Mouse (Mus musculus) midbrain, embryonic 12.5 days (tissue): ENCODE measurements at regions not wholly inside any gene's neighbourhood (a gene's known extent, or its start where the extent isn't known, plus 50 kb on each side); places are given as distances from the start of the nearest gene placed in this dataset.

Experiments used
- ATAC-seq: fragments of 200-750 bp; cut with Nextera tagmentation; 2 replicates; pipeline ENCODE4 v1.8.0; 2017; ENCODE audit warnings: low read depth, moderate TSS enrichment, moderate library complexity; ENCODE audit not compliant: low FRiP score
- H3K27ac ChIP-seq: fragments of 300-500 bp; sonication (generic); replicated peaks from 2 replicates; pipeline ENCODE4 v1.5.1; 2016; ENCODE audit warnings: mild to moderate bottlenecking
- H3K27me3 ChIP-seq: fragments of 300-500 bp; sonication (generic); 2 replicates; pipeline ENCODE4 v1.6.1; 2016; ENCODE audit warnings: mild to moderate bottlenecking
- H3K36me3 ChIP-seq: fragments of 300-500 bp; sonication (generic); 2 replicates; pipeline ENCODE4 v1.6.1; 2016
- H3K4me1 ChIP-seq: fragments of 300-500 bp; sonication (generic); 2 replicates; pipeline ENCODE4 v1.6.1; 2016
- H3K4me2 ChIP-seq: fragments of 300-500 bp; sonication (generic); replicated peaks from 2 replicates; pipeline ENCODE4 v1.6.1; 2016; ENCODE audit warnings: mild to moderate bottlenecking, moderate library complexity
- H3K4me3 ChIP-seq: fragments of 300-500 bp; sonication (generic); 2 replicates; pipeline ENCODE4 v1.5.1; 2016; ENCODE audit warnings: mild to moderate bottlenecking
- H3K9ac ChIP-seq: fragments of 300-500 bp; sonication (generic); replicated peaks from 2 replicates; pipeline ENCODE4 v1.6.1; 2016; ENCODE audit warnings: mild to moderate bottlenecking, moderate library complexity
- H3K9me3 ChIP-seq: fragments of 300-500 bp; sonication (generic); 2 replicates; pipeline ENCODE4 v1.6.1; 2016; ENCODE audit warnings: mild to moderate bottlenecking
- WGBS: fragments of 180-500 bp; shearing (Covaris S2); methylation state at CpG from one replicate; pipeline ENCODE4 v1.1.7; 2016; 5-methylcytosine and 5-hydroxymethylcytosine counted together

GRCm38 (mm10) chr7:68478044-68478443, 204.4 kb downstream of the Fam169b start:
- ATAC-seq, result no peak
- Histone ChIP-seq H3K4me2 (no peak overlapping the region), H3K4me3 (no peak overlapping the region), H3K27me3 (peaks cover 6% of the 10 kb centered on the region; the same call in 1 of the 2 replicates), H3K4me1 (no peaks in the 10 kb centered on the region), H3K36me3 (no peaks in the 10 kb centered on the region), H3K27ac (no peak overlapping the region), H3K9ac (no peak overlapping the region), H3K9me3 (no peaks in the 10 kb centered on the region)
- 57% methylated on average over 3 of the region's 3 CpGs for WGBS

DNA sequence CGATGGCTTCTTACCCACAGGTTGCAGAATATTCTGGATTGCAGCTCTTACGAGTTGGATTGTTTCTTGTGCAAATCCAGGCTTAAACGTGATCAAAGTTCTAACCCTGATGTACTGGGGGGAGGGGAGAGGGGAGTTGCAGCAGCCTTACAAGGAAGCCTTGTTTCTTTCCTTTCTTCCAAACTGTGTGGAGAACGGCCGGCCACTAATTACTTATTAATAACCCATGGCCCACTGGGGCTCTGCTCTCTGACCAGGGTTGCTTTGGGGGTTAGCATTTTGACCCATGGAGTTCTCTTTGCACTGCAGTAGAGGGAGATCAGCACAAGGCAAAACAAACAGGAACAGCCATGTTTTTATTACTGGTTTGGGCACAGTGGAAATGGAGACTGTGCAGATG, 199.2 kb downstream of the Fam169b start:
- Histone ChIP-seq H3K4me2 (no peak overlapping the region), H3K4me3 (no peak overlapping the region), H3K4me1 (no peaks in the 10 kb centered on the region), H3K9me3 (no peaks in the 10 kb centered on the region), H3K27ac (no peak overlapping the region), H3K9ac (no peak overlapping the region), H3K27me3 (no peaks in the 10 kb centered on the region), H3K36me3 (no peaks in the 10 kb centered on the region)
- ATAC-seq, result no peak
- WGBS, result 20% methylated on average over 5 of the region's 5 CpGs

DNA sequence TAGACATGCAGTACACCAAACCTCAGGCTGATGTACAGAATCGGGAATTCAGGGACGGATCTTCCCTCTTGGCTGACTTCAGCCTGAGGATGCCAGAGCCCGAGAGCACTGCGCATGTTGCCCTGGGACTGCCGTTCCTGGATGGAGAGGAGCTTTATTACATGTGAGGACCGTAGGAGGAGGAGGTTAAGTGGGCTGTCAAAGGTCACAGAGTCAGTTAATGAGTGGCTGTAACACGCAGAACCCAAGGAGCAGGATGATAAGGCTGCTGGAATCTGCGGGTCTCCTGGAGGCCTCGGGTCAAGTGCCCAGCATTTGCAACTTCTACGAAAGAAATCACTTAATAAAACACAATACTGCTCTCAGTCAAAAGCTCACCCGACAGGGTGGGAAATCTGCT, 197.3 kb downstream of the Fam169b start:
- ATAC-seq, result no peak
- no peak overlapping the region for H3K27ac ChIP-seq
- H3K9me3 ChIP-seq, result no peaks in the 10 kb centered on the region
- no peaks in the 10 kb centered on the region for H3K27me3 ChIP-seq
- no peak overlapping the region for H3K4me2 ChIP-seq
- no peak overlapping the region for H3K4me3 ChIP-seq
- 58% methylated on average over 11 of the region's 11 CpGs for WGBS
- H3K9ac ChIP-seq, result no peak overlapping the region
- no peaks in the 10 kb centered on the region for H3K4me1 ChIP-seq
- no peaks in the 10 kb centered on the region for H3K36me3 ChIP-seq

- Histone ChIP-seq H3K9ac (no peak overlapping the region), H3K27ac (no peak overlapping the region), H3K9me3 (no peaks in the 10 kb centered on the region), H3K4me3 (no peak overlapping the region), H3K4me1 (no peaks in the 10 kb centered on the region), H3K36me3 (no peaks in the 10 kb centered on the region), H3K4me2 (no peak overlapping the region), H3K27me3 (no peaks in the 10 kb centered on the region)
- WGBS, result 93% methylated on average over 5 of the region's 5 CpGs
- ATAC-seq, result no peak
Measured at GRCm38 (mm10) chr7:68468574-68468973, 194.9 kb downstream of the Fam169b start.

DNA sequence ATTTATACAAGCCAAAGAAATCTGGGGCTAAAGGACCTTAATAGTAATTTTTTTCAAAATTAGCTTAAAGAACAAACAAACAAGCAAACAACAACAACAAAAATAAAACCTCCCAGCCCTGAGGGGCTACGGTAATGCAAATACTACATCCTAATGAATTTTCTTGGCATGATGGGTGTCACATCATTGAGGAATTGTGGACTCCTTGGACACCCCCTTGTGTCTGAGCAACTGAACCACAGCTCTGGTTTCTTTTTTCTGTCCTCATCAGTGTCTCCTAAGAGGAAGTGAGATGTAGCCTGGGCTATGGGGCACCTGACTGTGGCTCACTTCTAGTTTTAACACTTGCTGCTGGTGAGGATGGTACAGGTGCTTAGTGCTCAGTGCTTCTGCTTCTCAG, 184.2 kb downstream of the Fam169b start:
- Histone ChIP-seq H3K4me3 (no peak overlapping the region), H3K27me3 (no peaks in the 10 kb centered on the region), H3K27ac (no peak overlapping the region), H3K9me3 (peaks cover 3% of the 10 kb centered on the region; the same call in 1 of the 2 replicates), H3K4me1 (no peaks in the 10 kb centered on the region), H3K36me3 (no peaks in the 10 kb centered on the region), H3K4me2 (no peak overlapping the region), H3K9ac (no peak overlapping the region)
- WGBS, result 96% methylated on average over 1 of the region's 1 CpGs
- no peak for ATAC-seq

DNA sequence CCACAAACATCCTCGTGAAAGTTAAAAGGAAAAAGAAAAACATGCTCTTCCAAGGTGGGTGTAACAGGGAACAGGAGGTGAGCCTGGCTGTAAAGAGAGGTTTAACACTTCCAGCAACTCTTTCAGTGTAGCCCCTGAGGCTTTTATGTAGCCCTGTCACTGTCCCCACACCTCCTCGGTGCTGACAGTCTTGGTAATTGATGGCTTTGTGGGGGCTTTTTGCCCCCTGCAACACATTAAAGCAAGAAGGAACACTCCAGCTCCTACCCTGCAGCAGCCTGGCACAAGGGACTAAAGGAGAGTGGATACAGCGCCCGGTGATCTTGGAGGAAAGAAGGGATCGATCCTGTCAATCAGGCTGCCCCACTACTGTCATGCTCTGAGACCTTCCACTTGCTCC, 181.8 kb downstream of the Fam169b start:
- Histone ChIP-seq H3K27me3 (no peaks in the 10 kb centered on the region), H3K9ac (no peak overlapping the region), H3K36me3 (no peaks in the 10 kb centered on the region), H3K4me2 (no peak overlapping the region), H3K9me3 (no peaks in the 10 kb centered on the region), H3K27ac (no peak overlapping the region), H3K4me3 (no peak overlapping the region), H3K4me1 (no peaks in the 10 kb centered on the region)
- WGBS, result 66% methylated on average over 5 of the region's 5 CpGs
- no peak for ATAC-seq

GRCm38 (mm10) chr7:68453028-68453692, 179.5 kb downstream of the Fam169b start:
- WGBS, result 83% methylated on average over 8 of the region's 8 CpGs
- Histone ChIP-seq H3K36me3 (no peaks in the 10 kb centered on the region), H3K9me3 (no peaks in the 10 kb centered on the region), H3K4me2 (no peak overlapping the region), H3K27ac (no peak overlapping the region), H3K9ac (no peak overlapping the region), H3K27me3 (no peaks in the 10 kb centered on the region), H3K4me1 (no peaks in the 10 kb centered on the region), H3K4me3 (no peak overlapping the region)
- no peak for ATAC-seq

GRCm38 (mm10) chr7:68444426-68445095, 170.9 kb downstream of the Fam169b start:
- no peak overlapping the region for H3K4me2 ChIP-seq
- WGBS, result 85% methylated on average over 11 of the region's 11 CpGs
- ATAC-seq, result no peak

GRCm38 (mm10) chr7:68440661-68441150, 167.1 kb downstream of the Fam169b start:
- H3K36me3 ChIP-seq, result no peaks in the 10 kb centered on the region
- peaks cover 9% of the 10 kb centered on the region; the same call in 1 of the 2 replicates for H3K4me1 ChIP-seq
- no peaks in the 10 kb centered on the region for H3K27me3 ChIP-seq
- WGBS, result 22% methylated on average over 11 of the region's 11 CpGs
- no peak overlapping the region for H3K9ac ChIP-seq
- no peaks in the 10 kb centered on the region for H3K9me3 ChIP-seq
- no peak overlapping the region for H3K4me2 ChIP-seq
- no peak overlapping the region for H3K4me3 ChIP-seq
- ATAC-seq, result no peak
- H3K27ac ChIP-seq, result peak overlapping the region; percentile 30; the same call in 1 of the 2 replicates

More at GRCm38 (mm10) chr7:68444426-68445095, 170.9 kb downstream of the Fam169b start:
- H3K4me3 ChIP-seq, result no peak overlapping the region
- no peaks in the 10 kb centered on the region for H3K36me3 ChIP-seq
- H3K27ac ChIP-seq, result no peak overlapping the region
- H3K4me1 ChIP-seq, result peaks cover 9% of the 10 kb centered on the region; the same call in 1 of the 2 replicates
- H3K9me3 ChIP-seq, result no peaks in the 10 kb centered on the region
- H3K27me3 ChIP-seq, result no peaks in the 10 kb centered on the region
- H3K9ac ChIP-seq, result no peak overlapping the region

DNA sequence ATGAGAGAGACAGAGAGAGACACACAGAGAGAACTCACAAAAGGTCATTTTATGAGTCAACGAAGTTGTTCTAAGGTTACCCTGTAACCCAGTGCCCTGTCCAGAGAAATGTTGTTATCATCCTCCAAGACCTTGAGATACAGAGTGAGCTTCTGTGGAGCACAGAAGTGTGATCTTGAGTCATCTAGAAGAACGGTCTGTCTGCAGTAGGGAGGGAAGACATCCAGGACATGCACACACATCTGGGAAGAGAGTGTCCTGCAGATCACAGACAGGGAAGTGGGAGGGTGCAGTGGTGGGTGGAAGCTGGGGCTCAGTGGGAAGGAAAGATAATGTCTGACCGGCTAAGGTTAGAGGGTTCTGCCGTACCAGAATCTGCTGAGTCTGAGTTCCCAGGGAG, 155.3 kb downstream of the Fam169b start:
- no peaks in the 10 kb centered on the region for H3K4me1 ChIP-seq
- no peak for ATAC-seq
- 90% methylated on average over 4 of the region's 4 CpGs for WGBS

DNA sequence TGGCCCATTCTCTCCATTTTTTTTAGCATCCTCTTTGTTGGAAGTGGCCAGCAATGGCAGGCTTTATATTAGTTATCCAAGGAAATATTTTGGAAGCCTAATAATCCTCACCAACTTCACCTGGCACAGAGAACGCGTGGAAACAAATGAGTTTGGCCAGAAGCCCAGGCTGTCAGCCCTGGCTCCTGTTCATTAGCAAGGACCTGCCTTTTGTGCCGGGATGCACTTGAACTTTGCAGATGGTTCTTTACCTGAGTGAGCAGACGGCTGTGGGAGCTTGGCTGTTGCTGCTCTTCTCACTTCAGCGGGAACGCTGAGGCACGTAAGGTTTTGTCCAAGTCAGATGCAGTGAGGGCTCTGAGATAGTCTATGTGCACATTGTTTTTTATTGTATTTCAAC, 142.3 kb downstream of the Fam169b start:
- WGBS, result 91% methylated on average over 7 of the region's 7 CpGs

More for the DNA sequence above, 155.3 kb downstream of the Fam169b start:
- no peak overlapping the region for H3K4me2 ChIP-seq
- no peaks in the 10 kb centered on the region for H3K36me3 ChIP-seq
- H3K27ac ChIP-seq, result no peak overlapping the region
- H3K4me3 ChIP-seq, result no peak overlapping the region
- H3K9ac ChIP-seq, result no peak overlapping the region
- H3K27me3 ChIP-seq, result no peaks in the 10 kb centered on the region
- H3K9me3 ChIP-seq, result no peaks in the 10 kb centered on the region

DNA sequence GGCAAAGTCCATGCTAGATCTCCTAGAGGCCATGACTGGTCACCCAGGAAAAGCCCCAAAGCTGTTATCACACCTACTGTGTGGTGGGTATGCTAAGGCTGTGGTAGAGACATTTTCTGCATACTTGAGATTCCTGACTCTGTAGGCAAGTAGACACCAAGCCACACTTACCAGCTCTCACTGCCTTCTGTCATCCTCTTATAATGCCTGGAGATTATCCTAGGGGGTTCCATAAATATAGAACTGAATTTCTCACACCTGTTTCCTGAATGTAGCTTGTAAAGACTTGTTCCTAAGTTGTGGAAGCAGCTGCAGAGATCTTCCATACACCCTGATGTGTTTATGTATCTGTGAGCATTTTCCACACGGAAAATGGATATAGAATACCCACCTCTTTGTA, 139.1 kb downstream of the Fam169b start:
- no peak for ATAC-seq
- 85% methylated on average over 1 of the region's 1 CpGs for whole genome bisulfite sequencing
- Histone ChIP-seq H3K27ac (no peak overlapping the region), H3K4me1 (no peaks in the 10 kb centered on the region), H3K9ac (no peak overlapping the region), H3K36me3 (no peaks in the 10 kb centered on the region), H3K9me3 (no peaks in the 10 kb centered on the region), H3K4me2 (no peak overlapping the region), H3K4me3 (no peak overlapping the region), H3K27me3 (no peaks in the 10 kb centered on the region)

More for the DNA sequence above, 142.3 kb downstream of the Fam169b start:
- Histone ChIP-seq H3K36me3 (no peaks in the 10 kb centered on the region), H3K4me1 (no peaks in the 10 kb centered on the region), H3K27me3 (no peaks in the 10 kb centered on the region), H3K9me3 (no peaks in the 10 kb centered on the region), H3K27ac (no peak overlapping the region), H3K4me2 (no peak overlapping the region), H3K4me3 (no peak overlapping the region), H3K9ac (no peak overlapping the region)
- no peak for ATAC-seq
